Mouse (Mus musculus) frontal cortex, postnatal 36 days (tissue): ENCODE measurements around the gene Mettl15.

Source experiments
- DNase-seq, 2 experiments: peaks; one replicate each; pipeline ENCODE4 v3.0.0; 2022; ENCODE audit warnings: low spot score in 2 of 2

Gene Mettl15

DNA sequence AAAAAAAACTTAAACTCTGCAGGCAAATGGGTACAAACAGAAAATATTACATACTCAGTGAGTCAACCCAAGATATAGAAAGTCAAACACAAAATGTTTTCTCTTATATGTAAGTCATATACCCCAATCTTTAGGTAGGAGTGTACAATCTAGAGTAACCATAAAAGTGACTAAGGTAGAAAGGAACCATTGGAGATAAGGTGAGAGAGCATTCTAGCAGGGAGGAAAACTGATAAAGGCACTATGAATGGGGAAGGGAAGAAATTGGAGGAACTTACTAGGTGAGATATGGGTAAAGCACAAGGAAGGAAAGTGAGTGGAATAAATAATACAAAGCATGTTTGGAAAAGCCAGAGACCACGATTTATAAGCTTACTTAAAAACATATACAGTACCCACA lies 122.0 kb downstream of the Mettl15 start:
- DNase-seq = no peak

DNA sequence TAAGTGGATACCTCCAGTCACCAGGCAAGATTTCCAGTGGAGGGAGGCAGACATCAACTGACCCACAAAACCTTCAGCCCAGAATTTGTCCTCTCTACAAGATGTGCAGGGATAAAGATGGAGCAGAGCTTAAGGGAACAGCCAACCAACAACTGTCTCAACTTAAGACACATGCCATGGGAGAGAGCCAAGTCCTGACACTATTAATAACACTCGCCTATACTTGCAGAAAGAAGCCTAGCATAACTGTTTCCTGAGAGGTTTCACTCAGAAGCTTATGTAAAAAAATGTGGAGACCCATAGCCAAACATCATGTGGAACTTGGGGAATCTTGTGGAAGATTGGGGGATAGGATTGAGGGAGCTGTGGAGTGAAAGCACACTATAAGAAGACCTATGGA lies 124.4 kb downstream of the Mettl15 start:
- no peak for DNase-seq

- no peak for DNase-seq
These were observed 127.0 kb downstream of the Mettl15 start for GRCm38 (mm10) chr2:109153402-109154050.

DNA sequence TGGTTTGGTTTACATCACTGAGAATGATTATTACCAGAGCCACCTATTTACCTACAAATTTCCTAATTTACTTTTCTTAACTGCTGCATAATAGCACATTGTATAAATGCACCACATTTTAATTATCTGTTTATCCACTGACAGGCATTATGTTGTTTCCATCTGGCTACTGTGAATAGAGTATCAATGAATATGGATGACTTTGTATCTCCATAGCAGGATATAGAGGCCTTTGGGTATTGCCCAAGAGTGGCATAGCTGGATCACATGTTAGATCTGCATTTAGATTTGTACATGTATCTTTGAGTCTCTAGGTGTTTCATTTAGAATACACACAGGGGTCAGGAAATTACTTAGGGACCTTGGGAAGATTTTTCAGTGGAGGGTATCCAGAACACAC lies 133.3 kb downstream of the Mettl15 start:
- no peak for DNase-seq

- no peak for DNase-seq
These were observed 136.1 kb downstream of the Mettl15 start for GRCm38 (mm10) chr2:109144410-109144809.

GRCm38 (mm10) chr2:109140330-109140729 lies 140.2 kb downstream of the Mettl15 start:
- no peak for DNase-seq

GRCm38 (mm10) chr2:109137276-109137675 lies 143.3 kb downstream of the Mettl15 start:
- DNase-seq = no peak

DNA sequence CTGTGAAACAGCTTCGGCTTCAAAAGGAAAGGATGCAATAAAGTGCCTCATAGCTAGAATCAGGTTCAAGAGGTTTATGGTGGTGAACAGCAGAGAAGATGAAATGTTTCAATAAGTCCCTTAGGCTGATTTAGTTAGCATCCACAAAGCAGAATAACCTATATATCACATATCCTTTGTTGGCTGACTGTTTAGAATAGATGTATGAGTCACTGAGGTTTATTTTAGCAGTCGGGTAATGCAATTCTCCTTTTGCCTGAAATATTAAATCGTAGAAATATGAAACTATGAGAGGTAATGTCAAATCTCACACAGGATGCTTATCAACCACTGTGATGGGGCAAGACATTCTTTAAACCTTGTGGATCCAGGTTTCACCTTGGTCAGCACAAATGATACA lies 149.8 kb downstream of the Mettl15 start:
- no peak for DNase-seq

GRCm38 (mm10) chr2:109129921-109130320 lies 150.6 kb downstream of the Mettl15 start:
- DNase-seq = no peak

DNA sequence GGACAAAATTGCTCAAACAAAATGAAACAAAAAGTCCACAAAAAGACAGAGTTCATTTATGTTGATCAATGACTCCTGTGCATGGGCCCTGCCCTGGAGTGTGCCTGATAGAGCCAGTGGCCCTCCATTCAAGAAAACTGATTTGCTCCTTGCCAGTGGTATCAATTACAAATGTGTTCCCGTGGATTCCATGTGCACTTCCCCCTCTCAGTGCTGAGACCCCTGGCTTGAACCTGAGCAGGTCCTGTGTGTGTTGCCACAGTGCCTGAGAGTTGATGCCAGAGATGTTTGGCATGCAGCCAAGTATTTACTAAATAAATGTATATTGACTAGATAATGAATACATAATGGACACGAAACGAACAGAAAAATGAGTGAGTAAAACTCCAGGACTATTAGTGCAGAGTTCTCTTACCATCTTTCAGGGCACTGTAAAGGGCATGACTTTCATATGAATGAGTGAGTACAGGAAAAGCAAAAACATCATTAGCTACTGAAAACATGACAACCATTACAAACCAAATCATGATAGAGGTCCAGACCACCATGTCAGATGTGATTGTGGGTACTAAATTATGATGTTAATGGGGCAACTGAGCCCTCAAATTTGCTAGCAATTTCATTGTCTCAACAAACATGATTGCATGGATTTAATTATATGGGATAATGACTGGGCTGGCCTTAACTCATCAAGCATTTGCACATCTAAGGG lies 174.6 kb downstream of the Mettl15 start:
- DNase-seq = no peak

DNA sequence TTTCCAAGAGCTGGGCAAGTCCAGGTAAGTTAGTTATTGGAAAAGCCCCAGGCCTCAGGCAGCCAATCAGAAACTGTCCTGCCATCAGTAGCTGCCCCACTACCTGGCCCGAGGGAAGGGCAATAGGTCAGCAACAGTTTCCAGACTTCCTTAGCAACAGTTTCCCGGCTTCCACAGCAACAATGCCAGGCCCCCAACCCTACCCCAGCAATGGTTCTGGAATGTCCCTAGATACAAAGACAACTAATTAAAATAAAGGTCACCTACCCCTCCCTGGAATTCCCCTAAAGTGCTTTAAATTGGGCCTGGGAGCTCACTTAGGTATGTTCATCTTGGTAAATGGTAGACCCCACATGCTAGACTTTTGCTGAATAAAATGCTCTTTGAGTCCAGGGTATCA lies 230.9 kb downstream of the Mettl15 start:
- DNase-seq = no peak
